Mouse (Mus musculus) ES-Bruce4 (cell line): ENCODE measurements around the gene Per3.

Experiments used
- CTCF ChIP-seq: IDR thresholded peaks from one replicate; pipeline ENCODE4 v1.8.1; 2011; ENCODE audit warnings: low read depth, low read length
- EP300 ChIP-seq: IDR thresholded peaks from 2 replicates; pipeline ENCODE4 v1.6.1; 2011; ENCODE audit warnings: low read depth, low read length; ENCODE audit not compliant: insufficient read depth
- POLR2A ChIP-seq: IDR thresholded peaks from one replicate; pipeline ENCODE4 v1.8.1; 2011; ENCODE audit warnings: low read length; ENCODE audit not compliant: insufficient read depth

GRCm38 (mm10) chr4:150996797-150997196 is 47.7 kb downstream of the Per3 start, which contains the start of gene Uts2:
- TF ChIP-seq POLR2A (no peak), CTCF (no peak), EP300 (no peak)
